ENCODE assay signal across 11 mouse cellular contexts in the genomic region with DNA sequence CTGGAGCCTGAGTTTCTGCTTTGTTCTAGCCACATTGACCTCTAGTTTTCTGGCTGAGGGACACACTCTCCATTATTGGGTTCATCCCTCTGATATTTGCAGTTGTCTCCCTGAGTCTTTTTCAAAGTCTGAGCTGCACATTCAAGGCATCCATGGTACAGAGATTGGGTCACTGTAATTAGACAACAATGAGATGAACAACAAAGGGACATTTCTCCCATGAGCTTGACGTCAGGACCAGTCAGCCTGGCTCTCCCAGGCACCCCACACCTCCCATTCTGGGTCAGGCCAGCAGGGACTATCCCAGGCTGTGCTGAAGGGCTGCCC. TPM values are rescaled to one million over a fixed set of nuclear protein-coding genes. Genes with fewer than 3 reads are reported as not detected.
DNase-seq lines count a peak whose midpoint lies in the region; ATAC-seq lines count a peak whose summit lies in the region.
"Had no signal": no experiment of that assay in that cellular context is flagged by ENCODE, and none has a peak within 500 bp of the region (broad histone marks: within the 10 kb centered on the region; RNA-seq: fewer than 3 reads in every experiment).

No protein-coding gene starts in this region.

- H3K4me2 ChIP-seq in lung, embryonic 16.5 days (ENCODE audit: low read depth, low read length) = no peak overlapping the region
- H3K4me2 ChIP-seq in embryonic facial prominence, embryonic 15.5 days (replicated peaks) = no peak overlapping the region
- H3K4me2 ChIP-seq: heart, embryonic 15.5 days had no signal

- H3K27ac ChIP-seq in heart, embryonic 10.5 days = peak overlapping the region; percentile 78
- peak overlapping the region; percentile 17; the same call in 1 of the 2 replicates for H3K27ac ChIP-seq in lung, embryonic 16.5 days (ENCODE audit: low read length)
- H3K27ac ChIP-seq in embryonic facial prominence, embryonic 15.5 days (replicated peaks) = peak overlapping the region; percentile 44; the same call in 1 of the 2 replicates
- H3K27ac ChIP-seq: heart, embryonic 15.5 days had no signal

- H3K4me1 ChIP-seq in heart, embryonic 10.5 days = peaks cover 51% of the 10 kb centered on the region
- peaks cover 11% of the 10 kb centered on the region for H3K4me1 ChIP-seq in lung, embryonic 16.5 days (replicated peaks; ENCODE audit: control insufficient read depth, insufficient read depth, low read length)
- peaks cover 35% of the 10 kb centered on the region for H3K4me1 ChIP-seq in embryonic facial prominence, embryonic 15.5 days

- H3K27me3 ChIP-seq in heart, embryonic 10.5 days (ENCODE audit: insufficient read depth, poor library complexity, severe bottlenecking) = no peaks in the 10 kb centered on the region
- no peaks in the 10 kb centered on the region for H3K27me3 ChIP-seq in lung, embryonic 16.5 days (ENCODE audit: control insufficient read depth, insufficient read depth, low read depth, low read length)
- no peaks in the 10 kb centered on the region for H3K27me3 ChIP-seq in embryonic facial prominence, embryonic 15.5 days
- H3K27me3 ChIP-seq: heart, embryonic 15.5 days; megakaryocyte, embryonic 14.5 days had no signal

- H3K9ac ChIP-seq in lung, embryonic 16.5 days (ENCODE audit: low read length) = no peak overlapping the region
- no peak overlapping the region for H3K9ac ChIP-seq in embryonic facial prominence, embryonic 15.5 days
- H3K9ac ChIP-seq: heart, embryonic 15.5 days had no signal

- no peaks in the 10 kb centered on the region for H3K36me3 ChIP-seq in heart, embryonic 10.5 days
- no peaks in the 10 kb centered on the region for H3K36me3 ChIP-seq in lung, embryonic 16.5 days (ENCODE audit: control insufficient read depth, insufficient read depth, low read length)
- H3K36me3 ChIP-seq in embryonic facial prominence, embryonic 15.5 days = no peaks in the 10 kb centered on the region
- H3K36me3 ChIP-seq: heart, embryonic 15.5 days had no signal

- WGBS in heart, embryonic 10.5 days = 35% methylated on average over 1 of the region's 1 CpGs
- WGBS in lung, embryonic 16.5 days = 79% methylated on average over 1 of the region's 1 CpGs
- 38% methylated on average over 1 of the region's 1 CpGs for WGBS in embryonic facial prominence, embryonic 15.5 days

- DNase-seq in heart, embryonic 10.5 days (ENCODE audit: low spot score) = no peak
- DNase-seq in heart, postnatal 25 days (ENCODE audit: low spot score) = no peak
- DNase-seq in lung, postnatal 25 days (ENCODE audit: low spot score) = no peak
- peak; percentile 76 for DNase-seq in retina, postnatal 1 day
- no peak for DNase-seq in urinary bladder, postnatal 4 days (ENCODE audit: low spot score in 2 of 2)
- DNase-seq in spleen, postnatal 14 days (ENCODE audit: low spot score in 2 of 2) = no peak
- DNase-seq: kidney, adult 8-10 months had no signal

- intact Hi-C loops in heart, postnatal 25 days (cut with DNase I) = no loop called here

- ATAC-seq in lung, embryonic 16.5 days (ENCODE audit: low read depth) = no peak
- ATAC-seq in embryonic facial prominence, embryonic 15.5 days (ENCODE audit: insufficient number of reproducible peaks, low FRiP score, low TSS enrichment, low read depth) = no peak

- no peak overlapping the region for H3K4me3 ChIP-seq in heart, embryonic 10.5 days
- H3K4me3 ChIP-seq in lung, embryonic 16.5 days (ENCODE audit: low read length) = no peak overlapping the region
- no peak overlapping the region for H3K4me3 ChIP-seq in embryonic facial prominence, embryonic 15.5 days (replicated peaks)
- H3K4me3 ChIP-seq: heart, embryonic 15.5 days; megakaryocyte, embryonic 14.5 days had no signal

- H3K9me3 ChIP-seq in heart, embryonic 10.5 days = no peaks in the 10 kb centered on the region
- no peaks in the 10 kb centered on the region for H3K9me3 ChIP-seq in lung, embryonic 16.5 days (ENCODE audit: control insufficient read depth, low read length)
- H3K9me3 ChIP-seq in embryonic facial prominence, embryonic 15.5 days (replicated peaks) = no peaks in the 10 kb centered on the region
- H3K9me3 ChIP-seq: heart, embryonic 15.5 days; megakaryocyte, embryonic 14.5 days had no signal

RNA-seq across cellular contexts. Expression of a gene that starts 31.4 kb away (rescaled TPM):
- 76.5 and 91.2 TPM in 2 replicates for polyA plus RNA-seq in heart, embryonic 10.5 days (2016; fragmentation: Nextera tagmentation; extraction: Ambion mirVana)
- 100 to 1,000 TPM; 166 to 175 TPM for total RNA-seq in heart, postnatal 25 days (2021)
- polyA plus RNA-seq in lung, embryonic 16.5 days (2015; fragmentation: Nextera tagmentation; extraction: Ambion mirVana) = 28.0 and 28.1 TPM in 2 replicates
- polyA plus RNA-seq in embryonic facial prominence, embryonic 15.5 days (2015; fragmentation: Nextera tagmentation; extraction: Ambion mirVana) = 29.3 and 31.0 TPM in 2 replicates

Comparison
In these comparisons a context has a peak if more than half of its experiments do, and no peak if none do; other contexts are left out.
1. H3K27ac ChIP-seq: peak in every context shown above with its lines; median percentile 78 in heart, embryonic 10.5 days; 44 in embryonic facial prominence, embryonic 15.5 days; 17 in lung, embryonic 16.5 days.